Mouse (Mus musculus): ENCODE measurements around the gene Platr17.
"Not testable (repeated sequence)": the region's sequence is repeated elsewhere in the genome, so short reads cannot be mapped to it uniquely, and the experiment has no call there.

The Platr17 gene

GRCm38 (mm10) chr17:33902079-33902478 is 2.9 kb upstream of the Platr17 start:
- intact Hi-C loops (cut with DNase I): no loop called here

GRCm38 (mm10) chr17:33902491-33902890 is 2.4 kb upstream of the Platr17 start:
- intact Hi-C loops (cut with DNase I): no loop called here

GRCm38 (mm10) chr17:33903911-33904651 is 854 bp upstream of the Platr17 start:
- intact Hi-C loops (cut with DNase I): not testable (repeated sequence)

- intact Hi-C loops (cut with DNase I): no loop called here
Observed at GRCm38 (mm10) chr17:33908331-33909076, 3.6 kb downstream of the Platr17 start.

- intact Hi-C loops (cut with DNase I): no loop called here
Observed at GRCm38 (mm10) chr17:33909077-33909868, 4.3 kb downstream of the Platr17 start, which contains the start of gene Daxx. Gene Daxx, plus strand, starts transcription at chr17:33909414.

GRCm38 (mm10) chr17:33909869-33910250 is 4.9 kb downstream of the Platr17 start:
- intact Hi-C loops (cut with DNase I): no loop called here

- intact Hi-C loops (cut with DNase I): no loop called here
Observed at GRCm38 (mm10) chr17:33910346-33911051, 5.6 kb downstream of the Platr17 start.

GRCm38 (mm10) chr17:33911052-33911812 is 6.3 kb downstream of the Platr17 start:
- intact Hi-C loops (cut with DNase I): no loop called here

- intact Hi-C loops (cut with DNase I): no loop called here
Observed at GRCm38 (mm10) chr17:33911813-33912414, 7.0 kb downstream of the Platr17 start.

- intact Hi-C loops (cut with DNase I): no loop called here
Observed at GRCm38 (mm10) chr17:33913264-33913663, 8.3 kb downstream of the Platr17 start.

- intact Hi-C loops (cut with DNase I): no loop called here
Observed at GRCm38 (mm10) chr17:33913905-33914304, 9.0 kb downstream of the Platr17 start.

GRCm38 (mm10) chr17:33914969-33915391 is 10.0 kb downstream of the Platr17 start:
- intact Hi-C loops (cut with DNase I): no loop called here

- intact Hi-C loops (cut with DNase I): no loop called here
Observed at GRCm38 (mm10) chr17:33915671-33916250, 10.8 kb downstream of the Platr17 start, which contains the start of the genes Tapbp and Zbtb22. Gene Tapbp, plus strand, starts transcription at chr17:33915899. Gene Zbtb22, plus strand, starts transcription at chr17:33915904.

- intact Hi-C loops (cut with DNase I): no loop called here
Observed at GRCm38 (mm10) chr17:33916294-33916693, 11.4 kb downstream of the Platr17 start.

- intact Hi-C loops (cut with DNase I): no loop called here
Observed at GRCm38 (mm10) chr17:33916847-33917655, 12.1 kb downstream of the Platr17 start.

- intact Hi-C loops (cut with DNase I): no loop called here
Observed at GRCm38 (mm10) chr17:33917656-33918292, 12.8 kb downstream of the Platr17 start.

GRCm38 (mm10) chr17:33918293-33919203 is 13.6 kb downstream of the Platr17 start:
- intact Hi-C loops (cut with DNase I): no loop called here
